Mouse (Mus musculus) kidney, postnatal 0 days (tissue): ENCODE measurements around the gene Cstb. TPM values are rescaled to one million over a fixed set of nuclear protein-coding genes. Genes with fewer than 3 reads are reported as not detected.

ENCODE experiments used
- ATAC-seq: fragments of 200-750 bp; cut with Nextera tagmentation; replicated peaks from 2 replicates; pipeline ENCODE4 v1.8.0; 2017; ENCODE audit warnings: low read depth, moderate number of reproducible peaks, moderate TSS enrichment, moderate library complexity; ENCODE audit not compliant: low FRiP score
- DNase-seq: peaks from one replicate; pipeline ENCODE4 v3.0.0-alpha.2; 2016; ENCODE audit warnings: low spot score
- H3K27ac ChIP-seq: fragments of 300-500 bp; sonication (generic); 2 replicates; pipeline ENCODE4 v1.5.1; 2014; ENCODE audit warnings: mild to moderate bottlenecking
- H3K27me3 ChIP-seq: fragments of 300-500 bp; sonication (generic); 2 replicates; pipeline ENCODE4 v1.6.1; 2014; ENCODE audit warnings: low read length, mixed read lengths; ENCODE audit not compliant: insufficient read depth
- H3K36me3 ChIP-seq: fragments of 300-500 bp; sonication (generic); 2 replicates; pipeline ENCODE4 v1.6.1; 2014; ENCODE audit warnings: low read length, mixed read lengths; ENCODE audit not compliant: insufficient read depth
- H3K4me1 ChIP-seq: fragments of 300-500 bp; sonication (generic); replicated peaks from 2 replicates; pipeline ENCODE4 v1.6.1; 2014; ENCODE audit warnings: antibody characterized with exemption, low read length, mixed read lengths; ENCODE audit not compliant: insufficient read depth
- H3K4me2 ChIP-seq: fragments of 300-500 bp; sonication (generic); 2 replicates; pipeline ENCODE4 v1.6.1; 2014; ENCODE audit warnings: mild to moderate bottlenecking, low read length, moderate library complexity, mixed read lengths
- H3K4me3 ChIP-seq: fragments of 300-500 bp; sonication (generic); replicated peaks from 2 replicates; pipeline ENCODE4 v1.5.1; 2014; ENCODE audit warnings: low read depth, low read length
- H3K9ac ChIP-seq: fragments of 300-500 bp; sonication (generic); 2 replicates; pipeline ENCODE4 v1.6.1; 2014; ENCODE audit warnings: low read depth, low read length
- H3K9me3 ChIP-seq: fragments of 300-500 bp; sonication (generic); replicated peaks from 2 replicates; pipeline ENCODE4 v1.6.1; 2016; ENCODE audit warnings: low read length, inconsistent platforms, mixed read lengths
- CTCF ChIP-seq: IDR thresholded peaks from 2 replicates; pipeline ENCODE4 v1.5.1; 2016; ENCODE audit warnings: antibody characterized with exemption, low read depth, mild to moderate bottlenecking, moderate library complexity
- WGBS: fragments of 180-500 bp; shearing (Covaris S2); extraction: QIAGEN DNeasy Blood & Tissue Kit; methylation state at CpG from one replicate; pipeline ENCODE4 v1.1.7; 2014; 5-methylcytosine and 5-hydroxymethylcytosine counted together
- polyA plus RNA-seq: library from polyadenylated mRNA; unstranded; fragments of >200 nt; fragmentation: Nextera tagmentation; extraction: Ambion mirVana; gene quantifications from 2 replicates; pipeline ENCODE4 v1.2.1, GENCODE M21; 2015

Cstb gene
- polyA plus RNA-seq, 1 experiment from 2014 or later = 433 TPM

- Histone ChIP-seq H3K4me1 (no peaks in the 10 kb centered on the region), H3K4me3 (no peak overlapping the region), H3K27ac (no peak overlapping the region), H3K27me3 (no peaks in the 10 kb centered on the region), H3K9ac (no peak overlapping the region), H3K4me2 (no peak overlapping the region), H3K36me3 (0 out of 2 replicates have a peak, but pooled peaks cover 6% of the 10 kb centered on the region), H3K9me3 (no peaks in the 10 kb centered on the region)
- DNase-seq = no peak
- WGBS = 95% methylated on average over 11 of the region's 11 CpGs
- no peak for TF ChIP-seq CTCF
- ATAC-seq = no peak
These were observed 2.6 kb downstream of the Cstb start for GRCm38 (mm10) chr10:78428070-78428469.

GRCm38 (mm10) chr10:78429180-78429579 is 3.7 kb downstream of the Cstb start:
- DNase-seq (no peak), ATAC-seq (no peak)
- Histone ChIP-seq H3K27me3 (no peaks in the 10 kb centered on the region), H3K9me3 (no peaks in the 10 kb centered on the region), H3K9ac (no peak overlapping the region), H3K4me1 (no peaks in the 10 kb centered on the region), H3K36me3 (0 out of 2 replicates have a peak, but pooled peaks cover 6% of the 10 kb centered on the region), H3K4me2 (no peak overlapping the region), H3K4me3 (no peak overlapping the region), H3K27ac (no peak overlapping the region)
- TF ChIP-seq CTCF = no peak
- 89% methylated on average over 5 of the region's 5 CpGs for WGBS

GRCm38 (mm10) chr10:78429776-78430175 is 4.3 kb downstream of the Cstb start:
- TF ChIP-seq CTCF = no peak
- Histone ChIP-seq H3K9ac (no peak overlapping the region), H3K4me3 (no peak overlapping the region), H3K4me2 (no peak overlapping the region), H3K36me3 (0 out of 2 replicates have a peak, but pooled peaks cover 6% of the 10 kb centered on the region), H3K27me3 (no peaks in the 10 kb centered on the region), H3K27ac (no peak overlapping the region), H3K4me1 (no peaks in the 10 kb centered on the region), H3K9me3 (no peaks in the 10 kb centered on the region)
- no peak for DNase-seq
- ATAC-seq = no peak
- whole genome bisulfite sequencing = 92% methylated on average over 2 of the region's 2 CpGs

GRCm38 (mm10) chr10:78432853-78433252 is 7.4 kb downstream of the Cstb start:
- Histone ChIP-seq H3K4me3 (no peak overlapping the region), H3K27ac (no peak overlapping the region), H3K36me3 (0 out of 2 replicates have a peak, but pooled peaks cover 6% of the 10 kb centered on the region), H3K9me3 (no peaks in the 10 kb centered on the region), H3K27me3 (no peaks in the 10 kb centered on the region), H3K4me1 (no peaks in the 10 kb centered on the region), H3K9ac (no peak overlapping the region), H3K4me2 (no peak overlapping the region)
- WGBS = 62% methylated on average over 3 of the region's 3 CpGs
- DNase-seq (no peak), ATAC-seq (no peak)
- no peak for TF ChIP-seq CTCF

- no peak overlapping the region for H3K4me2 ChIP-seq
- peaks cover 17% of the 10 kb centered on the region; the same call in 1 of the 2 replicates for H3K36me3 ChIP-seq
- H3K27me3 ChIP-seq = no peaks in the 10 kb centered on the region
- no peak overlapping the region for H3K27ac ChIP-seq
- H3K9me3 ChIP-seq = no peaks in the 10 kb centered on the region
- ATAC-seq (no peak), DNase-seq (peak; percentile 64)
- peak; percentile 95 for TF ChIP-seq CTCF
- 10% methylated on average over 5 of the region's 5 CpGs for WGBS
- H3K4me1 ChIP-seq = no peaks in the 10 kb centered on the region
- no peak overlapping the region for H3K4me3 ChIP-seq
- no peak overlapping the region for H3K9ac ChIP-seq
These were observed 12.6 kb downstream of the Cstb start for GRCm38 (mm10) chr10:78438094-78438493.

- H3K4me3 ChIP-seq = no peak overlapping the region
- WGBS = 63% methylated on average over 5 of the region's 5 CpGs
- DNase-seq (no peak), ATAC-seq (no peak; the same call in 1 of the 2 replicates)
- peak; percentile 68 for TF ChIP-seq CTCF
- H3K9ac ChIP-seq = no peak overlapping the region
- no peaks in the 10 kb centered on the region for H3K4me1 ChIP-seq
- H3K36me3 ChIP-seq = peaks cover 27% of the 10 kb centered on the region; the same call in 1 of the 2 replicates
- no peaks in the 10 kb centered on the region for H3K9me3 ChIP-seq
- H3K4me2 ChIP-seq = no peak overlapping the region
- no peaks in the 10 kb centered on the region for H3K27me3 ChIP-seq
- no peak overlapping the region for H3K27ac ChIP-seq
These were observed 14.1 kb downstream of the Cstb start for GRCm38 (mm10) chr10:78439550-78439949.

- no peak overlapping the region for H3K9ac ChIP-seq
- H3K4me2 ChIP-seq = no peak overlapping the region
- no peak for ATAC-seq
- no peak overlapping the region for H3K27ac ChIP-seq
- H3K36me3 ChIP-seq = peaks cover 29% of the 10 kb centered on the region; the same call in 1 of the 2 replicates
- 83% methylated on average over 7 of the region's 7 CpGs for WGBS
- no peak overlapping the region for H3K4me3 ChIP-seq
- no peaks in the 10 kb centered on the region for H3K4me1 ChIP-seq
- no peaks in the 10 kb centered on the region for H3K27me3 ChIP-seq
- no peaks in the 10 kb centered on the region for H3K9me3 ChIP-seq
- no peak for TF ChIP-seq CTCF
- no peak for DNase-seq
These were observed 14.5 kb downstream of the Cstb start for GRCm38 (mm10) chr10:78439990-78440389.
